Mouse (Mus musculus): Measurements from ENCODE around the gene Zfp185. TPM values are rescaled to one million over a fixed set of nuclear protein-coding genes. Genes with fewer than 3 reads are reported as not detected.

The Zfp185 gene
- 2.2 TPM for polyA plus RNA-seq (2014; fragmentation: Illumina TruSeq; extraction: RNeasy Lipid Tissue Mini Kit (QIAGEN cat#74804); ENCODE audit: low read depth, low replicate concordance)

GRCm38 (mm10) chrX:72986841-72987519 lies at the start of gene Zfp185:
Gene Zfp185 (plus strand): TSS chrX:72987339.

GRCm38 (mm10) chrX:73037003-73037402 lies 49.9 kb downstream of the Zfp185 start, which contains the start of gene Pnma5:
Gene Pnma5 (minus strand): TSS chrX:73037103.

GRCm38 (mm10) chrX:73064415-73064793 lies 77.3 kb downstream of the Zfp185 start, which contains the start of gene Pnma3:
Gene Pnma3 (plus strand): TSS chrX:73064787.

Other genes with a start within 250 kb of the Zfp185 start
- gene Gabrq, start 162.2 kb upstream of the Zfp185 start, polyA plus RNA-seq (2014; fragmentation: Illumina TruSeq; extraction: RNeasy Lipid Tissue Mini Kit (QIAGEN cat#74804); ENCODE audit: low read depth, low replicate concordance) = 0.31 TPM
- gene Cetn2, start 68.9 kb upstream of the Zfp185 start, polyA plus RNA-seq (2014; fragmentation: Illumina TruSeq; extraction: RNeasy Lipid Tissue Mini Kit (QIAGEN cat#74804); ENCODE audit: low read depth, low replicate concordance) = 36.7 TPM
- gene Nsdhl, start 68.8 kb upstream of the Zfp185 start, polyA plus RNA-seq (2014; fragmentation: Illumina TruSeq; extraction: RNeasy Lipid Tissue Mini Kit (QIAGEN cat#74804); ENCODE audit: low read depth, low replicate concordance) = 6.7 TPM
- gene Pnma5, start 49.8 kb downstream of the Zfp185 start, polyA plus RNA-seq (2014; fragmentation: Illumina TruSeq; extraction: RNeasy Lipid Tissue Mini Kit (QIAGEN cat#74804); ENCODE audit: low read depth, low replicate concordance) = not detected
- not detected for gene Pnma3, start 77.4 kb downstream of the Zfp185 start, polyA plus RNA-seq (2014; fragmentation: Illumina TruSeq; extraction: RNeasy Lipid Tissue Mini Kit (QIAGEN cat#74804); ENCODE audit: low read depth, low replicate concordance)
- gene Xlr4a, start 95.1 kb downstream of the Zfp185 start, polyA plus RNA-seq (2014; fragmentation: Illumina TruSeq; extraction: RNeasy Lipid Tissue Mini Kit (QIAGEN cat#74804); ENCODE audit: low read depth, low replicate concordance) = not detected
- 0.71 TPM for gene Xlr3a, start 109.8 kb downstream of the Zfp185 start, polyA plus RNA-seq (2014; fragmentation: Illumina TruSeq; extraction: RNeasy Lipid Tissue Mini Kit (QIAGEN cat#74804); ENCODE audit: low read depth, low replicate concordance)
- not detected for gene Gm14685, start 129.7 kb downstream of the Zfp185 start, polyA plus RNA-seq (2014; fragmentation: Illumina TruSeq; extraction: RNeasy Lipid Tissue Mini Kit (QIAGEN cat#74804); ENCODE audit: low read depth, low replicate concordance)
- gene Xlr5b, start 161.5 kb downstream of the Zfp185 start, polyA plus RNA-seq (2014; fragmentation: Illumina TruSeq; extraction: RNeasy Lipid Tissue Mini Kit (QIAGEN cat#74804); ENCODE audit: low read depth, low replicate concordance) = not detected
- gene DXBay18, start 162.1 kb downstream of the Zfp185 start, polyA plus RNA-seq (2014; fragmentation: Illumina TruSeq; extraction: RNeasy Lipid Tissue Mini Kit (QIAGEN cat#74804); ENCODE audit: low read depth, low replicate concordance) = not detected
- not detected for gene Spin2d, start 189.7 kb downstream of the Zfp185 start, polyA plus RNA-seq (2014; fragmentation: Illumina TruSeq; extraction: RNeasy Lipid Tissue Mini Kit (QIAGEN cat#74804); ENCODE audit: low read depth, low replicate concordance)
- gene Xlr3b, start 204.9 kb downstream of the Zfp185 start, polyA plus RNA-seq (2014; fragmentation: Illumina TruSeq; extraction: RNeasy Lipid Tissue Mini Kit (QIAGEN cat#74804); ENCODE audit: low read depth, low replicate concordance) = 0.76 TPM
- 0.50 TPM for gene Xlr4b, start 227.0 kb downstream of the Zfp185 start, polyA plus RNA-seq (2014; fragmentation: Illumina TruSeq; extraction: RNeasy Lipid Tissue Mini Kit (QIAGEN cat#74804); ENCODE audit: low read depth, low replicate concordance)
- 4.1 TPM for gene F8a, start 241.0 kb downstream of the Zfp185 start, polyA plus RNA-seq (2014; fragmentation: Illumina TruSeq; extraction: RNeasy Lipid Tissue Mini Kit (QIAGEN cat#74804); ENCODE audit: low read depth, low replicate concordance)

Measured in heart, adult 10 weeks (tissue).